Mouse (Mus musculus) left cerebral cortex, adult 11 months (tissue): ENCODE measurements around the gene Cdr2l.

Experiments used
- DNase-seq: peaks from one replicate; pipeline ENCODE4 v3.0.0; 2022; ENCODE audit warnings: low spot score

Cdr2l gene

DNA sequence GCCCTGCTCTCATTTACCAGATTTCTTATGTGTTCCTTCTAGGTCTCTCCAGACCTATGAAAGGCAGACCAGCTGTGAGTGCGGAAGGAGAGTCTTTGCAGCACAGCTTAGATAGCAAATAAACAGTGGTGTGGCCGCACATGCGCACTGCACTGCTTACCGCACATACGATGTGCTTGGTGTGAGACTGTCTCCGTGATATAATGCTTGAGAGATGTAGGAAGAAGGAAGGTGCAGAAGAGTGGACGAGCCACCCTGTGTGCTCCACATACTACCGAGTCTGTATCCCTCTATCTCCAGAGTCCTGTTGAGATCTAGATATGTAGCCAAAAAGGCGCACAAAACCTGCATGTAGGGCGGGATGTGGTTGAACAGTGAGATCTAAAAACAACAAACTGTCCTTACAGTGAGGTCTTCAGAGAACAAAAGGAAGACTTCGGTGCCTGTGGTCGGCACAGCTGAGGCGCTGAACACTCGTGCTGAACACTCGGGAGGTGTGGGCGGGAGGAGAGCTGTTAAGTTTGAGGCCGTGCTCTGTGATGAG, 25.2 kb downstream of the Cdr2l start:
- DNase-seq: no peak

DNA sequence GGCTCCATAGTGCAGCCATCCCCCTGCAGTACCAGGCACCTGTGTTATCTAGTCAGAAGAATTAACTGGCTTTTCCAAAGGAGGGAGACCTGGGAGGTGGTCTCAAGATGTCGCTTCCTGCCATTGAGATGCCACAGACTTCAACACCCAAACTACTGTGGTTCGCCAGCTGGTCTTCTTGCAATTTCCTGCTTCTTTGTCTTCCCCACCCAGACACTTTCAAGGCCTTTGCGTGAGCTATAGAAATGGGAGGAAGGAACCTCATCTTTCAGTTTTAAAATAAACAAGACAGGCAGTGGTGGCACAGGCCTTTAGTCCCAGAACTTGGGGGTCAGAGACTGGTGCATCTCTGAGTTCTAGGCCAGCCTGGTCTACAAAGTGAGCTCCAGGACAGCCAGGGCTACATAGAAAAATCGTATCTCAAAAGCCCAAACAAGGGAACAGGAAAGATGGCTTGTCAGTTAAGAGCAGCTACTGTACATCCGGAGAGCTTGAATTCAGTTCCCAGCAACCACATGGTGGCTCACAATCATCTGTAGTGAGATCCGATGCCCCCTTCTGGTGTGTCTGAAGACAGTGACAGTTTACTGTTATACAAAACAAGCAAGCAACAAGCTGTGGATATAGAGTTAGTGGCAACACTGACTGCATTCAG, 26.7 kb downstream of the Cdr2l start:
- no peak for DNase-seq

DNA sequence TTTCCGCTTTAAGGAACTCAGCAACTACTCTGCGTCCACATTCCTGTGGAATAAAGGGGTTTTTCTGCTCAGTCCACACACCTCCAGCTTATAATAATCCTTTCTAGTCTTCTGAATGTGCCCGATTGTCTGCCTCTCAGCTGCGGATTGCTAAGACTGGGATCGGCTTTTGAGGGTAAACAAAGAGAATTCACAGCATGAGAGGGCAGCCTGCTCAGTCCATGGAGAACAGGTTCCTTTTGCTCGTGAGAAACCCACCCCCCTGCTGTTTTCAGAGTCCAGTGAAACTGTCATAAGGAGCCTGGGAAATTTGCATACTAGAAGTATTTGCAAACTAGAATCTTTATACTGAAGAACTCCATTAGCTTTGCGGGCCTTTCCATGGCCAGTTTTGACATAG, 27.8 kb downstream of the Cdr2l start:
- DNase-seq: no peak

DNA sequence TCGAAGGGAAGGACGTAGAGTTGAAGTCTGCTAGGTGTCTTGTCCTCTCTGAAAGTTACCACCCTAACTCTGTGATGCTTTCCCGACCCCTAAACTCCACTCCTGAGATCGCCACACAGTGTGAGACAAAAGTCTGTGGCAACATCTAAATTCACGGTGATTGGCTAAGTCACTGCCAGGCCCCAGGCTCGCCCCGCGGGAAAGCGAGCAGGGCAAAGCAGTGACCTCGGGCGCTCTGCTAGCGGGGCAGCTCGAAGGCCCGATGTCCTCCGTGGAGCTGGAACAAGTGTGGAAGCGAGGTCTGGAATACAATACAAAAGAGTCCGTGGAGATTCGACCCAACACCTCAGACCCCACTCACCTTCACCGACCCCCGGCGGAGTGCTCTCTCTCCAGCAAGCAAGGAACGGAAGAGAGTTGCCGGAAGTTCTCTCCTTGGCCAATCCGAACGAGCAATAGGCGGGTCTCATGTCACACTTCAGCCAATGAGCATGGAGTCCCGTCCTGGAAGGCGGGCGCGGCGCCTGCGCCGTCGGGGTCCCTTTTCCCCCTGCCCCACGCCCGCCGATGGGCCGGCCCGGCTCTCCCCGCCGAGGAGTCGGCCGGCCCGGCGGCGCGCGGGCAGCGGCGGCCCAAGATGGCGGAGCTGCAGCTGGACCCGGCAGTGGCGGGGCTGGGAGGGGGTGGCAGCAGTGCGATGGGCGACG, 38.0 kb downstream of the Cdr2l start, which contains the start of the genes Atp5h and Kctd2:
Gene Atp5h (minus strand): TSS at position 432 of the 707 bp plus-strand sequence.
Gene Kctd2 (plus strand): TSS at position 598 of the 707 bp plus-strand sequence.
- DNase-seq: peak; percentile 92

DNA sequence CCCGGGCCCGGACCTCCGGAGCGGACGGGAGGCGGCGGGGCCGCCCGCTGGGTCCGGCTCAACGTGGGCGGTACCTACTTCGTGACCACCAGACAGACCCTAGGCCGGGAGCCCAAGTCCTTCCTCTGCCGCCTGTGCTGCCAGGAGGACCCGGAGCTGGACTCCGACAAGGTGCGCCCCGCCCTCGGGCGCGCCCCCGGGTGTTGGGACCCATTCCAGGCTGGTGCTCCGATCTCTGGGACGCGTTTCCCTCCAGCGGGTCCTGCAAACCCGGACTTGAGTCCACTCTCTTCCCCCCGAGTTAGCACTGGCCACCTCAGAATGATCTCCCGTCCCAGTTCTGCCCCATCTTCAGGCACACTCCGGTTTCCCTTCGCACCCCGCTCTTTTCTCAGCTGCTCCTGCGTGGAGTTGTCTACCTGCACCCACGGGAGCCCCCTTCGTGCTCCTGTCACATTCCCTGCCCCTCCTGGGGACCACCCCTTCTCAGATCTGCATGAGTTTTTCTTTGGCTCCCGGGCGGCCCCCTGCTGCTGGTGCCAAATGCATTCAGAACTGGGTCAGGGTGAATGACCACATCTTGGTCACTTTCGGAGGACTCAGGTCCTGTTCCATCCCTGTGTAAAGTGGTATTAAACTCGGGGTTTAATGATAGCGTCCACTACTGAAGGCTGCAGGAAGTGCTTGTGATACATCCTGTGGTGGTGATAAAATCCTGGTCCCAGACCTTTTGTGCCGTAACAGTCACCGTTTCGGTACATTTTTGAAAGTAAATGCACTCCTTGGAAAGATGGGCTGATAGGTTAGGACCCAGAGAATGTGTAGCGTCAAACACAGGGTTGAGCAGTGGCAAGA, 38.8 kb downstream of the Cdr2l start:
- DNase-seq: no peak

DNA sequence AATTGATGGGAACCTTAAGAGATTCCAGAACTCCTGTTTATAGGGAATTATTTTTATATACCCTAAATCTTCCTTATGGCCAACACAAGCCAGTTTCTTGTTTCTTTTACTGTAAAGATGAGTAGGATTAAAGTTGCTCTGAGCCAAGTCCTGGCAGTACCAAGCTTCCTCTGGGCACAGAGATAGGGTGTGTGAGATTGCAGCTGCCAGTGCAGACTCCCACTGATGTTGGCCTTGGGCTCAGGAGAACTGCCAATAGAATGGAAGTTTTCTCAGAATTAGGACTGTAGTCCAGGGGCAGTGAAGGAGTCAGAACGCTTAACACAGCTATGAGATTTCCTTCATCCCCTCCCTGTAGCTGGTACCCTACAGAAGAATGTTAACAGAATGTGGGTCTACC, 39.6 kb downstream of the Cdr2l start:
- no peak for DNase-seq

DNA sequence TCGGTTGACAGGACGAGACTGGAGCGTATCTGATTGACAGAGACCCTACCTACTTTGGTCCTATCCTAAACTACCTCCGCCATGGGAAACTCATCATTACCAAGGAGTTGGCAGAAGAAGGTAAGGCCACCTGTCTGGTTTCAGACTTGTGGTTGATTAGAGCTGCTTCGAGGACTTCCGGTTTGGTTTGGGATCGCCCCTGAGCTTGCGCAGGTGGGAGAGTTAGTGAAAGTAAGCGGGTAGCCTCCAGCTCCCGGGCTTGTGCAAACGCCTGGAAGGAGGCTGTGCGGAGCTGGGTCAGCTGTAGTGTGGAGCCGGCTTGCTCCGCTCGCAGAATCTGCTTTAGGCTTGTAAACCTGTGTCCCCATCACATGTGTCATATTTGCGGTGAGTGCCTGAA, 40.3 kb downstream of the Cdr2l start:
- DNase-seq: no peak

DNA sequence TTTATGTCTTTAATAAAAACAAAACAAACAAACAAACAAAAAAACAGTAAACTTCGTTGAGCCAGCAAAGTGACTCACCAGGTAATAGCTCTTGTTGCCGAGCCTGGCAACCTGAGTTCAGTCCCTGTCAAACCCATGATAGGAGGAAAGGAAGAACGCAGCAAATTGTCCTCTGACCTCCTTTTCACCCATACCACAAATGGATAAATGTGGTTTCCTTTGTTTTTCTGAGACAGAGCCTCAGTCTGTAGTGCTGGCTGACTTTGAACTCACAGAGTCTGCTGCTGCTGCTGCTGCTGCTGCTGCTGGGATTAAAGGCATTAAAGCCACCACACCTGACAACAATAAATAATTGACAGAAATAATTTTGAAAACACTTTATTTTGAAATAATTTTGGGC, 41.4 kb downstream of the Cdr2l start:
- no peak for DNase-seq

DNA sequence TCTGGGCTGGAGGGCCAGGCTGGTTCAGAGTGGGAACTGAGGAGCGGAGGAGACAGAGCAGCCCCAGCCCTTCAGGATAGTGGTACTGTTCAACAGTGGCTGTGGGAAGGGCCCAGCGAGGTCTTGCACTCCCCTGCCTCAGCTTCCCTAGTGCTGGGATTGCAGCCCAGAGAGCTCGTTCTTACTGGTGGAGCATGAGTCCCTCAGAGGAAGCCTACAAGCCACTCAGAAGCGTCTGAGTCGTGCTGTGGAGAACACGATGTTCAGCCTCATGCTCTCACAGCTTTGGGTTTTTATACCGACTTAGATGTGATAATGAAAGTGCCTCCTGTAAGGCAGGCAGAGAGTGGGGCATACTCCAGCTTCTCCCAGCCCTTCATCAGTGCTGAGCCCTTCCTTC, 43.0 kb downstream of the Cdr2l start:
- DNase-seq: no peak

DNA sequence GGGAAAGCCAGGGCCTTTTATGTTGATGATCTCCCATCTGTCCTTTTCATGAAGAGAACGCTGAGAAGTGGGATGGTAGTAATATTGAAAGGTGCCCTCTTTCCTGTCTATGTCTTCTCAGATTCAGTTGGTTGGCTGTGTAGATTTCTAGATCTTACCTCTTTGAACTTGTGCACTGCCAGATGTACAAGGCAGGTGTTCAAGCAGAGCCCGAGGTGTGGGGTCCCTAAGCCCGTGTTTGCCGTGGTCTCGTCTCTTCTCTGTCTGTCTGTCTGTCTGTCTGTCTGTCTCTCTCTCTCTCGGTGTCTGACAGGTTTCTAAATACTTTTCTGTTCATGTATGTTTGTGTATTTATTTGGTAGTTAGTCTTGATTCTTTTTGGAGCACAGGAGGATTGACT, 44.0 kb downstream of the Cdr2l start:
- DNase-seq: no peak

DNA sequence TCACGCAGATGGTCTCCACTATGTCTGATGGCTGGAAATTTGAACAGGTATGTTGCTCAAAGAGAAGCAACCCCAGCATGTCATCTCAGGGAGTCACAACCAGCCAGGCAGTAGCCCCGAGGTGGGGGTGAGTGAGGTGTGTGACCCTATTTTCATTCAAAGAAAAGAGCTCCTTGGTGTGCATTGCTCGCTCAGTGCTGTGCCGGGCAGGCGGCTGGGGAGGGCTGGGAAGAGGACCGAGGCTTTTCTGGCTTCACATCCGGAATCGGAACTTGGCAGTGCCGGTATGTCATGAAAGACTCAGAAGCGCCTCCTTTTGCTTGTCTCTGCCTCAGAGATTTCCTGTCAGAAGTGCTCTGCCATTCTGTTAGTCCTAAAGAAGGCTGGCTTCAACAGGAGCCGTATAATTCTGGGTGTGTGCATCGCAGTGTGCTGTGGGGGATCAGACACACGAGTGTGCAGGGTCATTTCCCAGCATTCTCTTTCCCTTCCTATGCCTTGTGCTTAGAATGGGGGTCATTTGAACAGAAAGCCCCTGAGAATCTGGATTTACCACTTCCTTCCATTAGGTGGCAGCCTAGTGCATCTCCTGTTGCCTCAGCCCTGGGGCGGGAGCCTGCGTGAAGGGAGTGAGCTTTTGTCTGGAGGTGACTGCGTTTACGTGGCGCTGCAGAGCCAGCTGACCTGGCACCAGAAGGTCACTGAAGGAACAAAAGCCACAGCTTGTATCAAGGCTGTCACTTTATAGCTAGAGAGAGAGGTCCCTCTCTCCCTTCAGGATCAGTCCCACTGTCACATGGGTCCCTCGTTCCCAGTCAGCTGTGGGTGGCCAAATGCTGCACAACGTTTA, 46.0 kb downstream of the Cdr2l start:
- DNase-seq: no peak

DNA sequence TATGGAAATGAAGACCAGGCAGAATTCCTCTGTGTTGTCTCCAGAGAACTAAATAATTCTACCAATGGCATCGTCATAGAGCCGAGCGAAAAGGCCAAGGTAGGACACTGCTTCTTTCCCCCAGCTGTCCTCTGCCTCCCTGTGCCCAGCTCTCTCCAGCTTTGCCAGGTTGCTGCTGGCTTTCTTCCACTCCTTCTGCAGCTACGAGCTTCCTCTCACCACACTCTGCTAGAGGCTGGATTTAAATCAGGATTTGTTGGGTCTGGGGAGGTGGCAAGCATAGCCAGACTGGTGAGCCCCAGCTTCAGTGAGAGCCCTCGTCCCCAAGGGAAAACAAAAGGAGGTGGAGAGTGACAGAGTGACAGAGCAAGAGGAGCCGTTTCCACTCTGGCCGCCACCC, 47.6 kb downstream of the Cdr2l start:
- DNase-seq: no peak

DNA sequence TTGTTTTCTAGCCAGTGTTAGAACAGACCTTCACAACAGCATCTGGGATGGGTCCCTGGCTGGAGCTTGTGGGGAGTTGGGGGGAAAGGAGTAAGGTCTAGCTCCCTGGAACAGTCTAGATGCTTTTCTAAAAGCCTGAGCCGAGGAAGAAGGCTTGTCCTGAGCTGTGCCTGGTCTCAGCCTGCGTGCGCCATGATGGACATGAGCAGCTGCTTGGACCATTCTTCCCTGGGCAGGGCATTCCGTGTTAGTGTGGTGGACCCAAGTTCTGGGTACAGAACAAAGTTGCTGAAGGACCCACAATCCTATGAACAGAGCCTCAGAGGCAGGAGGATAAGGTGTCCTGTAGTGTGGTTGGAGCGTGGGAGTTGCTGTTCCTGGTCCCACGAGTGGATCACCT, 48.8 kb downstream of the Cdr2l start:
- DNase-seq: no peak

DNA sequence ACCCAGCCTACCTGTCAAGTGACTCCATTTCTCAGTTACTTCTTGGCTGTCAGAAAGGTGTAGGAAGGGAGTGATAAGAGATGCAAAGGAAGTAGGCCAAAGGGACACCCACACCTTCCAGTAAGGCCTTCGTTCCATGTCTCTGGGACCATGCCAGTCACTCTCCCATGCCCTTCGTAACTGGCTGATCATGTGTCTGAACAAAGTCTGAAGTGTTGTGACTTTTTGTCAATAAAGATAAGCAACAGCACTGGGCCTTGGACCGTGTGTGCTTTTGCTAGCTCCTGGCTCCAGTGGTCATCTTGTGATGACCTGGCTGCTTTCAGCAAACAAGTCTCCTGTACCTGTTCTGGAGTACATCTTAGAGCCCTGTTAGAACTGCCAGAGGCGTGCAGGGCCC, 51.1 kb downstream of the Cdr2l start:
- DNase-seq: no peak

DNA sequence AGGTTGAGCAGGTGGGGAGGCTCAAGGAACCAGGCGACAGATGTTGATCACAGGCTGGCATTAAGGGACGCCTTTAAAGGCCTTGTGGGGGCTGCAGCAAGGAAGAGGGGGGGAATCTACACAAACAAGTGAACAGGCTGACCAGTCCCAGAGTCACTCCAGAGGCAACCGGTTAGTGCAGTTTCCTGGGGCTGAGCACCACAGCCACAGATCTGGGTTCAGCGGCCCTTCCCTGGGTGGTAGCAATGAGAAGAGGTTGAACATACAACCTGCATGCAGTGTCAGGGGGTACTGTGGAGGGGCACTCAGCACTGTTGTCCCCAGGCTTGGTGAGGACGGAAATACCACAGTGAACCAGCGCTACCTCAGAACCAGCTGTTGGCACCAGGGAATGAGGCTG, 51.6 kb downstream of the Cdr2l start:
- no peak for DNase-seq

DNA sequence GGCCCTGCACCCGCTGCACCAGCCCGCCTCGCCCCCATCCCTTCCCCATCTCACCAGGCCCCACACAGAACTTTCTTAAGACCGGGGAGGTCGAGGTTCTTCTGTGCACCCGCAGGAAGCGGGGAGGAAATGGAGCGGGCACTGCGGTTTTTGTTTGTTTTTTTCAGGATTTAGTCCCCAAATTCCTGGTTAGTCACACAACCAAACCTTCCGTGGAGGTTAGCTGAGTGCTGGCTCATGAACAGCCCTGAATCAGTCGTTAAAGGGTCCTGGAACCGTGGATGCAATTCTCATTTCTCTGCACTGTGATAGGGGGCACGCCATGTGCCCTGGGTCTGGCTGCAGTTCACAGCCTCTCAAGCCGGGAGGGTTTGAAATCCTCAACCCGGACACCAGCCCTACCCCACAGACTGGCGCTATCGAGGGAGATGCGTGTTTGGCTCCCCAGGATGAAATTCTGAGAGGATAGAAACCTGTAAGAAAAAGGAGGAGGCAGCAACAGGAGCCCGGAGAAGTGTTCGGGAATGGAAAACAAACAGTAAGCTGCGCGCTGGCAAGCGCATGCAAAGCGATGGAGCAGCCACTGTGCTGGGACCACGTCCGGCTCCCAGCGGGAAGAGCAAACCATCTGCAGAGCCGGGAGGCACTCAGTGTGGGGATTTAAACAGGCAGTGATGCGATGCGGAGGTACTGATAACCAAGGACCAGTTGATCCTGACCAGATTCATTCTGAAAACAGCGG, 54.1 kb downstream of the Cdr2l start:
- DNase-seq: no peak

DNA sequence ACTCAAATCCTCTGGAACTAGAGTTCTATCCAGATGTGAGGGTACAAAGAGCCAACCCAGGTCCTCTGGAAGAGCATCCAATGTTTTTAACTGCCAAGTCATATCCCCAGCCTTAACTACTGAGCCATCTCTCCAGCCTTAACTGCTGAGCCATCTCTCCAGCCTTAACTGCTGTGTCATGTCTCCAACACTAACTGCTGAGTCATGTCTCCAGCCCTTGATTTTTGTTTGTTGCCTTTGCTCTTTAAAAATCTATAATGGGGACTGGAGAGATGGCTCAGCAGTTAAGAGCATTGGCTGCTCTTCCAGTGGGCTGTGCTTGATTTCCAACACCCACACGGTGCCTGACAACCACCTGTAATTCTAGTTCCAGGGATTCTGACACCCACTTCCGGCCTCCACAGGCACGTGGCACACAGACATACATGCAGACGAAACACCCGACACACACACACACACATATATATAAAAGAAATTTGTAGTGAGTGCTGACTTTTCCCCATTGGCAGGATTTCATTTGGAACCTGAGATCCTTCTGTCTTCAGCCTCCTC, 55.9 kb downstream of the Cdr2l start:
- no peak for DNase-seq

DNA sequence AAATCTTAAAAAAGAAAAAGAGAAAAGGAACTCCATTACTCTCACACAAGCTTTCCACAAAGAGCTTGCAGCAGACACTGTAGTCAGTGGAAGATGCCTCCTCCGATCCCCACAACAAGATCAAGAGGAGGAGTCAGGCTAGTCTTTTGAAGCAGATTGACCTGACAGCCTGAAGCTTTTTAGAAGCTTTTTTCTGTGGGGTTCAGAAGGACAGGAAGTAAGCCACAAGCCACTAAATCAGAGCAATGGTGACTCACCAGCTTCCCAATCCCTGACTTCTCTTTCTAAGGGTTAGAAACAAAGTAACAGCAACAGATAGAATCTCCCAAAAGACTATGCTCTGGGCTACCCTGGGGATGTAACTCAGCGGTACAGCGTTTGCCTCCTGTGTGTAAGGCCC, 57.6 kb downstream of the Cdr2l start:
- DNase-seq: no peak

DNA sequence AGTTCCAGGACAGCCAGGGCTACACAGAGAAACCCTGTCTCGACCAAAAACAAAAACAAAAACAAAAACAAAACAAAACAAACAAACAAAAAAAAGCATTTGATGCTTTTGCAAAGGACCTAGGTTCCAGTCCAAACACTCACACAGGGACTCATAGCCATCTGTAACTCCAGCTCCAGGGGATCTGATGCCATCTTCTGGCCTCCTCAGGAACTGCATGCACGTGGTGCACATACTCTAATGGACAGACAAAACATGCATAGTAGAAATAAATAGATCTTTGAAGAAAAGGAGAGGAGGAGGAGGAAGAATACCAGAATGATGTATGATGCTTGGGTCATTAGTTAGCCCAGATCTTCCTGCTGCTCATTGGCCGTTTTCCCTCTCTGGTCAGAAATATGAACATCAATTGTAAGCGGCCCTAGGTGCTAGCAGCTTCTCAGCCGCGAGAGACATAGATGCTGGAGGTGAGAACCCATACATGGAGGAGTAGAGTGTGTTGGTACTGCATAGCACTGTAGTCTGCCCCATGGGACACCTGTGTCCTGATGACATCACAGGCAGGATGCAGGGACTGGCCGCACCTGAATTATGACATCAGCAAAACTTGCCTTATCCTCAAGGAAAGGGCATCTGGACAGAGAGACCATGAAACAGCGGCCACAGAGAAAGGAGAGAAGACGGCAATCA, 58.3 kb downstream of the Cdr2l start, which contains the start of gene Trim80:
Gene Trim80 (plus strand): TSS at position 640 of the 690 bp plus-strand sequence.
- no peak for DNase-seq

DNA sequence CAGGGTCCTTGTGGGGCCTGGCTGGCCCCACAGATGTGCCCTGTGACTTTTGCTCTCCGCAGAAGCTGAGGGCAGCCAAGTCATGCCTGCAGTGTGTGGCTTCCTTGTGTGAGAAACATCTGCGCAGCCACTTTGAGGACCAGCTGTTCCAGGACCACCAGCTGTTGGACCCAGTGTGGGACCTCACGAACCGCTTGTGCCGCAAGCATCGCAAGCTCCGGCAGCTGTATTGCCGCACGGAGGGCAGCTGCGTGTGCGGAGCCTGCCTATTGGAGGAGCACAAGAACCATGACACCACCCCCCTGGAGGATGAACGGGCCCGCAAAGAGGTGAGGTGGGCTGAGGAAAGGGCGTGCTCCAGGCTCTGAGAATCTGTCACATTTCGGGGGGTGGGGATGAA, 59.7 kb downstream of the Cdr2l start:
- DNase-seq: no peak
